Mouse (Mus musculus) kidney, postnatal 4 days (tissue): ENCODE measurements at regions not wholly inside any gene's neighbourhood (a gene's known extent, or its start where the extent isn't known, plus 50 kb on each side); places are given as distances from the start of the nearest gene placed in this dataset.
"Not testable (repeated sequence)": the region's sequence is repeated elsewhere in the genome, so short reads cannot be mapped to it uniquely, and the experiment has no call there.

Source experiments
- DNase-seq, 2 experiments: peaks; one replicate each; pipeline ENCODE4 v3.0.0; 2021; ENCODE audit warnings: mixed read lengths in 2 of 2

DNA sequence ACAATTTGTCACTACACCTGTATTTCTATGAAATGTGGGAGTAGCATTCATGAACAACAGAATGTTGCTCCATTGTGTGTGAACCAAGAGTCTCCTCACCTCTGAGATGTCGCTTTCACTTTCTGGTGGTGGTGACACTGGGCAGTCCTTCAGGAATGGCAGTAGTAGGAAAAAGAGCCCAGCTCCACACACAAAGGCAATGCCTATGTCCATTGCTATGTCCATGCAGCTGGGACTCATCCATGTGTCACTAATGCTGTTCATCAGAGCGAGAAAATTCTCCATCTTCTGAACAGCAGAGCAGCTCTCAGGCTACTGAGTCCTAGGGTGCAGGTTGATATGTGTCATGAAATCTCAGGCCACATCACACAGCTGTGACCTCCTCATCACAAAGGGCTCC is 65.0 kb upstream of the Gm30302 start:
- not testable (repeated sequence) for DNase-seq

DNA sequence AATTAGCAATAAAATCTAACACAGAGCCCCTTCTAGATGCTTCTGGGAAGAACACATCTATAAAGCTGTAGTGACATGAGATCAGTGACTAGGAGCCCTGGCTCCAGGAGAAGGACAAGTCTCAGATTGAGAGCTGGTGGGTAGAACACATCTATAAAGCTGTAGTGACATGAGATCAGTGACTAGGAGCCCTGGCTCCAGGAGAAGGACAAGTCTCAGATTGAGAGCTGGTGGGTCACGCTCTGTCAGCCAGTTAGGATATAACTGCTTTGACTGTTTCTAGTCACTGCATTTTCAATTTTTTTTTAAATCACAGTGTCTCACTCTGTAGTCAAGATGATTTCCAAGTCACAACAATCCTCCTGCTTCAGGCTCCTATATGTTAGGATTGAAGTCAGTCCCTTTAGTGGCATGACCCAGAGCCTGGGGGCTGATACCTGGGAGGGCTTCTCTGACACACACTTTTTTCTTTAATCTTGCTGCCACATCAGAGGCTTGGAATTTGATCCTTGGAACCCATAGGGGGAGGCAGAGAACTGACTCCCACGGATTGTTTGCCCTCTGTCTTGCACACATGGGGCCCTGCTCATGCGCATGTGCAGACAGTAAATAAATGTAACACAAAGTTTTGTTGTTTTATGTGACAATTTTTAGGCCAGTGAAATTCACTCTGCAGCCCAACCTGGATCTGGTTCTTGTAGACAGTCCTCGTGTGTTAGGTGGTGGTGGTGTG is 50.9 kb upstream of the Gm30302 start:
- peak in 1 of 2 experiments; percentile 28 for DNase-seq
